Mouse (Mus musculus): ENCODE data around the gene Tll2.

The Tll2 gene

DNA sequence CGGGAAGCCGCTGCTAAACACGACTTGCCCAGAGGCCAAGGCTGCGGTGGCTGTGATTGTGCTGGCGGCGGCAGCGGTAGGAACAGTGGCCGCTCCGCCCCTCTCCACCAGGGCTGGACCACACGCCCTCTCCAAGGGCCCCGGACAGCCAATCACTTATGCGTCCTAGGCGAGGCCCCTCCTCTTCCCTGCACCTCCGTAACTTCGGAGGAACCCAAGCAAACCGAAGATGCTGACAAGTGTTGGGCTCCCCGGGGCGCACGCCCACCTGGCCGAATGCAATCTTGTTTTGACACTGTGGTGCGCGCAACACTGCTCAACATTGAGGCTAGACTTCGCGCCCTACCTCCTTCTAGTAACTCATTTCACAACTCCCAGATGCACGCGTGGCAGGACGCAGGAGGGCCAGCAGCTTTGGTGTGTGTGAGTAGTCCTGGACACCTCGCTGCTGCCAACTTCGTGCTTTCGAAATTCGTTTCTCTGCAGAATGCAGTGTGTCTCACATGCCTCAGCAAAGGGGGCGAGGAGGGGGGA is at the start of gene Tll2:
Tll2 (minus strand) TSS at position 25 of the 534 bp plus-strand sequence.
- peak; percentile 67 for DNase-seq (ENCODE audit: low read depth, low spot score)

DNA sequence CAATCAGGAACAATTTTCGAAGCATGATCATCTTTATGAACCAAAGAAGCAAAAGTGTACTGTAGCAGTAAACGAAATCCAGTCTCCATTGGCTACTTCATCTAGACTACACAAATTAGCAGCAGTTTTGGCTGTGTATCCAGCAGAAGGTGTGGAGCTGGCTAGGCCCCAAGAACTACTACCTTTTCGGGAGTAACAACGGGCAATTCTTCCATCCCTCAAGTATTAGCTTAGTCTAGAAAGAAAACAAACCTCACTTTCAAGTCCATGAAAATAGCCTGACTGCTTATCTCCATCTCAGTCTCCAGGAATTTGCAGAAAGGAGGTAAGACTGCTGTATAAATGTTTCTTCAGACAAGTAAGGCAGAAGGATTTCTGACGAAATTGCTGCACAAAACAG is 47.9 kb upstream of the Tll2 start:
- no peak for DNase-seq (ENCODE audit: low read depth, low spot score)

DNA sequence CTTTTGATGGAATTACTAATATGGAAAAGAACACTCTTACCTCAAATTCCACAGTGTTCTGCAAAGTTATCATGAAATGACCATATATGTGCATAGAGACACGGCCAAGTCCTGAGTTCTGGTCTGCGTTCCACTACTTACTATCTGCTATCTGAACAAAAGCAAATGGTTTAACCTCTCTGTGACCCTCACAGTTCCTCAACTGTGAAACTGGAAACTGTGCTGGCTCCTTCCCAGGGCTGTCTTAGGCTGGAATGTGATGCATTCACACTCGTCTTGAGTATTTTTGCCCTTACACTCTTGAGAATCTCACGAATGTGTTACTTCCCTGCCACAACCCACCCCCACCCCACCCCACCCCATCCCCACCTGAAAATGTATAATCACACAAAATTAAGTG is 42.3 kb upstream of the Tll2 start:
- DNase-seq (ENCODE audit: low read depth, low spot score) = no peak

DNA sequence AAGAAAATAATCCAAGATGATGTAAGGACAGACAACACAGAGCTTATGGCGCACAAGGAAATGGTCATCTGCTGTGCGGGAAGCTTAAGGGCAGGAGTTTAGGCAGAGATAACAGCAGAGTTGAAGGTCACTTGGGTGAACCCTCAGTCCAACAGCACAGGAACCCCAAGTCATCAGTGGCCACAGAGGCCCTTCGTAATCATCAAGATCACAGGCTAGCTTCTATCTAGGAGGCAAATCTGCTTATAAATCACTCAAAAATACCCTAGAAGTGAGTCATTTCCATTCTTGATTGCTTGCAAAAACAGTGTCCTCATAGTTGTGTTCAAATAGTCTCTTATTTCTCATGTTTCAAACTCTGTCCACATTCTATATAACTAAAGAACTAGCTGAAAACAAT is 41.6 kb upstream of the Tll2 start:
- no peak for DNase-seq (ENCODE audit: low read depth, low spot score)

DNA sequence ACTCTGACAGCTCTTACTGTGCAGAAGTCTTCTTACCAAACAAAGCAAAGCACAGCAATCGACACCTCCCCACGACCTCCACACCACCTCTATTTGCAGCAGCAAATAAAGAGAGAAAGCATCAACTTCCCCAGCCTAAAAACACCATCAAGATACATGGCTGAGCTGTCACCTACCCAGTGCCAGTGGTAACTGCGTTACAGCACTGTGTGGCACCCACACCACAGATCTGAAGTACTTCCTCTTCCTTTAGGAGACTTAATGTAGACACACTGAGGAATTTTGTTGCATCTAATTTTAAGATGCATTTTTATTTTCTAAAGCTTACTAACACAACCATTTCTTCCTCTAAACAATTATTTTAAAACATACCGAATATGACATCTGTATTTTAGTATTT is 39.6 kb upstream of the Tll2 start:
- DNase-seq (ENCODE audit: low read depth, low spot score) = no peak

DNA sequence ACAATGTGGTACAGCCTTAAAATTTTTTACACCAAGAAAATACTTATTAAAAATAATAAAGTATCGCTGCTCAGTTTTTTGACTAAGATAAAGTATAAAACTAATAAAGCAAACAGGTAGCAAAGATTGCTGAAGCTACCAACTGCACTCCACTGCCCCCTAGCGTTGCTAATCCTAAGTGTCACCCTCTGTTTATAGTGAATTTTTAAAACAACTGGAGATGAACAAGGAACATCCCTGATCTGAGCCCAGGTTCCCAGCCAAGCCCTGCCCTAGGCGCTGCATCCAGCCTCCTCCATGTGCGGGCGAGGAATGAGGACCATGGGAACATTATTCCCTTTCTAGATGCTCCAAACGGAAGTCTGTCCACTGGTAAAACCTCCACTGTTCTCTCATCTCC is 37.9 kb upstream of the Tll2 start:
- peak; percentile 39 for DNase-seq (ENCODE audit: low read depth, low spot score)

DNA sequence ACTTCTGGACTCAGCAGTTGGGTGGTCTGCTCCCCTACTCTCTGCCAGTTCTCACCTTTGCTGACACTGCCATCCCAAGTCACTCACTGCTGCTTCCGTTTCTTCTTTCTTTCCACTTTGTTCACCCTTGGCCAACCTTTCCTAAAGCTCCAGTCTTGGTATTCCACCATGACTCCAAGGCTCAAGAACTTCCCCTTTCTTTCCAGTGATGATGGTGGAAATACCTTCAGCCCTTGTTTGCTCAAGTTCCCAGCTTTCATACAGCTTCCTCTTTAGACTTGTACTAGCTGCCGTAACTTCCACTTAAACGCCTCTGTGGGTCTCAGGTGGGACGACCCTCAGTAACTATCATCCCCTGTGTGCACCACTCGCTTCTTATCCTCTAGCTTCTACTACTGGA is 35.4 kb upstream of the Tll2 start:
- DNase-seq (ENCODE audit: low read depth, low spot score) = no peak

DNA sequence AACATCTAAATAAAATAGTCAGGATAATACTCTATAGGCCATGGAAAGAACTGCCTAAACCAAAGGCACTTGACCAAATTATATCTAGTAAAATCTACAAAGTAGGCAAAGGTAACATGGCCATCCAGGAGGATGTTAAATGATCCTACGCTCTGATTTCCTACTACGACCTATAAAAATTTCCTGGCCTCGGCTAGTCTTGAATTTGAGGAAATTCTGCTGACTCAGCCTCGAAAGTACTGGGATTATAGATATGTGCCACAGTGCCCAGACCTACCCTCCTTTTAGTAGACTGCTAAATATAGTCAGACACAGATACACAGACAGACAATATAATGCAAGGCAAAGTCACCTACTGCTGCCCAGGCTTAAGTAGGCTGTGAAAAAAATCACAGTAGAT is 27.1 kb upstream of the Tll2 start:
- no peak for DNase-seq (ENCODE audit: low read depth, low spot score)

DNA sequence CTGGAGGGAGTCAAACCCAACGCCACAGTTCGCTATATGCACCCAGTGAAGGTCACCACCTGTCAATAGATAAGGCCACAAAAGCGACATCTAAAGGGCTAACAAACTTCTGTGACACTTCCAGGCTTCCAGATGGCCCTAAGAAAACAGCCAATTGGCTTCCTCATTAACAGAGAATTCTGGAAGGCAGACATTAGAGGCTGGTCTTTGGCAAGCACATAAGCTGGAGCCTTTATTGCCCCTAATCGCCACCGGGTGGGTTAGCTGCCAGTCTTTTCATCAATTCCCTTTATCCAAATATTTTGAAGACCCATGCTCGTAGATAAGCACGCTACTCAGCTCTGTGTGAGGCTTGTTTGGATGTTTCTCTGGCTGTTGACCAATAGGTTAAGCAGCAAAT is 1.7 kb upstream of the Tll2 start:
- no peak for DNase-seq (ENCODE audit: low read depth, low spot score)

DNA sequence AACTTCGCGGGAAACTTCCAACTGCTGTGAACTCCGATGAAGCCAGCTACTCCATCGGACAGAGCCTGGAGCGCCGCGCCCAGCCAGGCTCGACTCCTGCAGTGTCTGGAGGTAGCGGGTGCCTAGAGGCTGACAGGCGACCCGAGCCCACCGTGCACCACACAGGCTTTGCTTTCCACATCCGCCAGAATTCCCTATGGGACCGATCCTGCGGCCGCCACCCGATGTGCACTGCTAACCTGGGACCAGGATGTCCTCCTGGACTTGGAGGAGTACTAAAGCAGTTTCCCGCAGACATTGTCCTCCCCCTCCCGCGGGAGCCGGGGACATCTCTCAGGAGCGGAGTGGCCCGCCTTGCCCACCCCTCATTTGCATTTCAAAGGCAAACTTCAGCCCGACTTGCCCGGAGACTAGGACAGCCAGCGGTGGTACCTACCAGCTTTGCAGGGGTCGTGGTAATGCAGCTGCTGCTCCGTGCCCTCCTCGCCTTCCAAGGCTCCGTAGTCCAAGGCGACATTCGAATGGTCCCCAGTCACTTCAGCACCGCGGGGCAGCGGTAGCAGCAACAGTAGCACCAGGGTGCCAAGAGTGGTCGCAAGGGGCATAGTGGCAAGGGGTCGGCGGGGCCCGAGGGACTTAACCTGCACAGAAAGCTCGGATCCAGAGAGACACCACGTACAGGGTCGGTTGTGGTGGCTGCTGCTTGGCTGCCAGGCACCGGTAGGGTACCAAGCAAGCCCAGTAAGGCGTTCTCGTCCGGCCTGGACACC is 409 bp downstream of the Tll2 start:
- no peak for DNase-seq (ENCODE audit: low read depth, low spot score)

DNA sequence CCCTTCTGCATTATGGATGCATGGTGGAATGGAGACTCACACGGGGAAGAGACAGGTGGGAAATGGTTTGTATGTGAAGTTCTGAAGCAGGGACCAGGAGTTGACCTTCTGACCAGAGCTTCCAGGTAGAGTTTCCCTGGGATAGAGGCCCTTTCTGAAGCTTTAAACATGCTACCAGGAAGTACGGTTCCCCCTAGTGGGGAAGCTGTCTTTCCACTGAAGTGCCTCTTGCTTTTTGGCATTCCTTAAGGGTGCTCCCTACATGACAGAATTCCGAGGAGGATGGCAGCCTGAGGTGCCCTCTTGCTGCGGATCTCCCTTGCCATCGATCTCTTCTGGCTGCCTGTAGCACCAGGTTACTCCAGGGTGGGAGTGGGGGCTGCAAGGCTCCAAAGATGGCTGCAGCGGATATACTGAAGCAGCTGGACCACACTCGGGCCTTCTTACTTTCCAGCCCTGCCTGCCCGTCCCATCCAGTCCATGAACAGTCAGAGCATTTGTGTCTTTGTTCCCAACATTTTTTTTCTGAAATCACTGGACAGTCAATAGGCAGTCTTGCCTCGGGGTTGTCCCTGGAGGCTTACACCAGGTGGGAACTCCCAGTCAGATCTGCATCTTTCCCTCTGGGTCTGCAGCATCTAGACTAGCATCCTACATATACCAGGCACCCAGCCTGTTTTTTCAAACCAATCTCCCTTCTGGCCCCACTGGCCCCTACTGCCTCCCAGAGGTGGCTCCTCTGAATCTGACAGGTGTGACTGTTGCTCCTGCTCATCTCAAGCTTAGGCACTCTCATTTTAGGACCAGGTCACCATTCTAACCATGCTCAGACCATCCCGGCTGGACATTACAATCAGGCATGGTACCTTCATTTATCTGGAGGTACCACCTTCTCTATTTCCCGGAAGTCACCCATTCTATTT is 2.2 kb downstream of the Tll2 start:
- peak; percentile 5 for DNase-seq (ENCODE audit: low read depth, low spot score)

DNA sequence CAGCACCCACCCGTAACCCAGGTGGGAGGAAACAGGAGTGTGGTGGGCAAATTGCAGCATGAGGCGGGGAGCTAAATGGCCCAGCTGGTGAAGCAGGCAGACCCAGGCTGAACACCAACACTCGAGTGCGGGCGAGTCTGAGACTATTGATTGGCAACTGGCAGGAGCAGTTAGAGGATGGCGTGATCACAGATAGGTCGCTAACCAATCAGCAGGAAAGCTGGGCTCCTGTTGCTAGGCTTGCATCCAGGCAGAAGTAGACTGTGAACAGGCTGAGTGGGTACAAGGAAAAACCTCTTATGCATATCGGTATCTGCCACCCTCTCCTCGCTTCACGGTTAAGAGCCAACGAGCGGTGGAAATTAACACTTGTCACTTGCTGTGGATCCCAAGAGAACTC is 9.0 kb downstream of the Tll2 start:
- no peak for DNase-seq (ENCODE audit: low read depth, low spot score)

DNA sequence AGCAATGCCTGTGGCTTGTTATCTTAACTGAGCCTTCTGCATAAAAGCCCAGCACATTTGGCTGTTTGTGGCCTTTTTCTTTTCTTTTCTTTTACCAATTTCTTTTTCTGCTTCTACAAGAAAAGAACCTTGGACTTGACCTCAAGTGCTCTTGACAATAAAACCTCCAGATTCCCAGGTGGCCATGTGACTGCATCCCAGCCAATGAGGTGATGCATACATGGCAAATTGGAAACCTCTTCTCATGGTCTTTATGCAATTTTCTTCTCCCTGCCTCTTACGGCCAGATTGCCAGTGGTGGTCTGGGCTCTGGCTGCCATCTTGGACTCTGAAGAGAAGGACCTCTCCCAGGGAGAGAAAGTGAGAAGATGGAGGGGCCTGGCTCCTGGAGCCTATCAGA is 13.3 kb downstream of the Tll2 start:
- DNase-seq (ENCODE audit: low read depth, low spot score) = no peak

DNA sequence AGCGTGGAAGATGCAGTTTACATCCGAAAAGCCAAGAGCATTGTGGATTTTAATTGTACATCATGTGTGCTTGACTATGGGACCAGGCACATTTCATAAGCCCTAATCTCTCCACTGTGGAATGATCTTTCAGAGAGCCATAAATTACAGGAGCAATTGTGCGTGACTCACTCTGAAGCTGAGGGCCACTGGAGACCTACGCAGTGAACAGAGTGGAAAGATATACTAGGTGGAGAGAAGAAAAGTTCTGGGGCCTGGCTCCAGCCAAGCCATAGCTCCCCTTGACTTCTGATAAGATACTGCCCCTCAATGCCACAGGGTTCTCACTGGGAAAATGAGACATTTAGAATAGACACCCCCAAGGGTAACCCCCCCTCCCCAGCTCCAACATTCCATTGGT is 13.7 kb downstream of the Tll2 start:
- DNase-seq (ENCODE audit: low read depth, low spot score) = no peak

DNA sequence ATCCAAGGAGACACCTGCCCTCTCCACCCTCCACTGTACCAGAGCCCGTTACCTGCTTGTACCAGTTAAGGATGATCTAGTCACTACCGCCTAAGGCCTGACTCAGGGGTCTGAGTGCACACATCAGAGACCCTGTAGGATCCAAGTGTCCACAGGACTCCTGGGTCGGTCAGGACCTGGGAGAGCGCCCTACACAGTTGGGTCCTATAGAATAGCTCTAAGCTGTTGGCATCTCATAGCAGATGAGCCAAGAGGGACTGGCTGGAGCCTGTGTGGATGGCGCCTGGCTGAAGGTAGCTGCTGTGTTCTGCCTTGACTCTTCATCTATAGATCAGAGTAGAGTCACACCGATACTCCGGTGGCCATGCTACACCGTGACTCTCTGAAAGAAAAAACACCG is 14.9 kb downstream of the Tll2 start:
- DNase-seq (ENCODE audit: low read depth, low spot score) = peak; percentile 49

DNA sequence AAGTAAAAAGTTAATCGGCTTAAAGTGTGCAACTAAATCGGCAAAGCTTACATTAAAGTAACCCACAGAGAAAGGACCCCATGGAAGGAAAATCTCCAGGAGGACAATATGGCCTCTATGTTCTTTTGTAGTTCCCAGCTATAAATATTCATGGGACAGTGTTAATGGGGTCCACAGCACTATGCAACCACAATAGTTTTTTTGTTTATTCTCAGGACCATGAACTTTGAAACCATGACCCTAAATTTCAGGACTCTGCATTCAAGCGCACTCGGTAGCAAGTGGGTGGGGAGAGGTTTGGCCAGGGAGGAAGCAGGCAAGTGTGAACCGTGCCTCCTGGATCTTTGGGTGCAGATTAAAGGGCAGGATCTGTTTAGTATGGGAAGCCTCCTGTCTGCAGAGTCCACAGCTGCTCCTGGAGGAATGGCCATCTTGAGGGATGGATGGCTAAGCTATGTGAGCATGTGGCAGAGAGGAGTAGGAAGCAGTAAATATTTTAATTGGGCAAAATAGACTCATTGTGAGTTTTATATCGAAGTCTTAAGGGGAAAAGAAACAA is 15.7 kb downstream of the Tll2 start:
- DNase-seq (ENCODE audit: low read depth, low spot score) = no peak

DNA sequence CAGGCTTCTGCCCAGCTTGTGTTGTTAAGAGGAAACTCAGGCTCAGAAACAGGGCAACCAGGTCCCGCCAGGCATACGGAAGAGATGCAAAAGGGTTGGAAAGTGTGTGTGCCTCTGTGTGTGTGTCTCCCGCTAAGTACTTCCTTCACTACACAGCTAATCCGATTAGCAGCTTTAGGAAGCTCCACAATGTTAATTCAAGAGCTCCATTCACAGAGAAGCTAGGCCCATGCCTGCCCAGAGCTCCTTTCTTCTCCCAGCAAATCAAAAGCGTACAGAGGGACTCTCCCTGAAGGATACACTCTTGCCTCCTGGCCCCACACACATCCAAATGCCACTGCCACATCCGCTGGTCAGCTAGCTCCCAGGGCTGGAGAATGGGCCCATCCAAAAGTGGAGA is 29.3 kb downstream of the Tll2 start:
- DNase-seq (ENCODE audit: low read depth, low spot score) = no peak

DNA sequence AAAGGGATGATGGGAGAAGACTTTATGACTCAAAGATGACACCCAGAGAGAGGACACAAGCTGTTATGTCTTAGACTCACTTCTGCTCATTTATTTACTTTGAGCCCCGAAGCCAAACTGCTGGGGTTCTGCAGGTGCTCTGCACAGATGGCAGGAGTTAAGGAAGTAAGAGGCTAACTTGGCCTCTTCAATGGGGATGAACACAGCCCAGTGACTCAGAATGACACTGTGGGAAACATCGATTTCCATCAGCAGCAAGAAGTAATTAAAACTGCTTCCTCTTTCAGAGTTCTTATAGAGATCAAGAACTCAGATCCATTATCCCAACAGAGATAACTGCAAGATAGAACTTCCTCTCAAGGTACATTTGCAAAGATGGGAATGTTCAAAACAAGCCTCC is 29.8 kb downstream of the Tll2 start:
- no peak for DNase-seq (ENCODE audit: low read depth, low spot score)

DNA sequence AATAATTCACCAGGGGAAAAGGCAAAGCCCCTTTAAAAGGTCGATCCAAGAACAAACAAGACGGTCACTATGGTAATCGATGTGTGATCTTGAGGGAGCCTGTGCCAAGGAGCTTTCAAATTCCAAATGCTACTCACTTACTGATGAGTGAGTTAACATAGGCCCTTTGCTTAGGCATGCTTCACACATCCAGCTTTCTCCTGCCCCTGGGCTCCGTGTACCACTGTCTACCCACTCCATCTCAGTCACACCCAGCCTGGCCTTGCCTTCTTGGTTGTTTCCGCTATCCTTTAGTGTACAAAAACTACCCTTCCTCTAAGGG is 40.8 kb downstream of the Tll2 start:
- no peak for DNase-seq (ENCODE audit: low read depth, low spot score)

DNA sequence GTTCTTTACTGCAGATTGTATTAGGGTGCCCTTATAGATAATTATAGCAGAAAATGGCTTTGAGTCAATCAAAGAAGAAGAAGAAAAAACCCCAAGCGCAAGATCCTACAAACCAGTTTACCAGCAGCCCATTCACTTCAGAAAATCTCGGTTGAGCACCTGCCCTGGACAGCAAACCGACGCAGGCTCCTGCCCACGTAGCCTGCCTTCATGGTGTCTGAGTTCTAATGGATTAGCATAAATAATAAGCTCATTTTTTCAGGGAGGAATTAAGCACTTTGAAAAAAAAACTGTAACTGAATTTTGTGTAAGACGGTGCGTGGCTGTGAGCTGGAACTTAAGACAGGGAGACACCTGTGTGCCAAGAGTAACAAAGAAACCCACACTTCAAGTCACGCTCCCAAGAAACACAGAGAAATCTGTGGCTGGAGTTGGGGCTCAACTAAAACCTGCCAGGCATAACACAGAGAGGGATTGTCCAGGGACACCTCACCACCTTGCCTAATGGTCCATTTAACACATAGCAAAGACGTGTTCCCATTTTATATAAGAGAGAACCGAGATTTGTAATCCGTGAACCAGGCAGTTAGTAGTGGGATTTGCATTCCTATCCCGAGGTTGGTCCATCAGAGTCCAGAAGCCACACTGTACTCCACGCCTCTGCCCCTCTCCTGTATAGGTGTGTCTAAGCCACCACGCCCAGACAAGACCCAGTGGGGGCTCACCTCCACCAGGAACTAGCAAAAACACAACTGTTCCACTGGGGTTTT is 41.3 kb downstream of the Tll2 start:
- DNase-seq (ENCODE audit: low read depth, low spot score) = no peak

DNA sequence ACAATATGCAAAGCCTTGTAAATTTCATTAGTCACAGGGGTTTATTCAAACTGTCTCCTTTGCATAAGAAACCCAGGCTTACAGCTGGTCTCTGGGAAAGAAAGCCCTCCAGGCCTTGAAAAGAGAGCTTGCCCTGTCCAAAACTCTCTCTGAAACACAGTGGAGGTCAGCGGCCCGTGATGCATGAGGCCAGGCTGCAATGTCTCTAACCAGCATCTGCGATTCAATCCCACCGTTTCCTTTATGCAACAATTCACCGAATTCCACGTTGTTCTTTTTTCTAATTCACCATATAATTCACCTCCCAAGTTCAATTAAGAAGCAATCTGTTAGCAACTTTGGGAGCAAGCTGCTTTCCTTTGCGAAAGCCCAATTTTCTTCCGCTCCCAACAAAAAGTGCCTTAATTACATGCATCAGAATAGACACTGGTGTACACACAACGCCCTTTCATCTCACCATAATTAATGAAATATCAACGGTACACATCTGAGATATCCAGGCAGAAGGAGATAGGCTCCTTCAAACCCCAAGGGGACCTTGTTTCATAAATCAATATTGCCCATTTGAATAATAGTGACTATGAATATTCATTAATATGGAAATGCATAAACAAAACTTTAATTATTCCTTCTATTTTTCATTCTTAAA is 42.1 kb downstream of the Tll2 start:
- no peak for DNase-seq (ENCODE audit: low read depth, low spot score)

All from forelimb bud, embryonic 11.5 days (tissue).